Mouse (Mus musculus): ENCODE data around the gene Cdca3. TPM values are rescaled to one million over a fixed set of nuclear protein-coding genes. Genes with fewer than 3 reads are reported as not detected.

The Cdca3 gene
- polyA plus RNA-seq, 1 experiment from 2014 or later = 16.9 TPM

GRCm38 (mm10) chr6:124865766-124866362 is 36.5 kb downstream of the Cdca3 start:
- Histone ChIP-seq H3K4me2 (ENCODE audit: low read depth, low read length) (no peak overlapping the region), H3K4me3 (ENCODE audit: low read depth, low read length) (no peak overlapping the region), H3K27me3 (ENCODE audit: control insufficient read depth, insufficient read depth, low read length) (no peaks in the 10 kb centered on the region), H3K9me3 (ENCODE audit: control insufficient read depth, low read length) (no peaks in the 10 kb centered on the region), H3K9ac (replicated peaks; ENCODE audit: low read depth, low read length) (0 out of 2 replicates have a peak overlapping the region, but pooled peaks have one; percentile 21), H3K36me3 (ENCODE audit: control insufficient read depth, insufficient read depth, low read length) (no peaks in the 10 kb centered on the region), H3K4me1 (ENCODE audit: control insufficient read depth, insufficient read depth, low read length) (peaks cover 35% of the 10 kb centered on the region), H3K27ac (ENCODE audit: low read depth, low read length) (no peak overlapping the region)
- no peak for ATAC-seq (ENCODE audit: low read depth)
- 44% methylated on average over 18 of the region's 18 CpGs for WGBS

- H3K27ac ChIP-seq (ENCODE audit: low read depth, low read length) = no peak overlapping the region
- H3K9ac ChIP-seq (replicated peaks; ENCODE audit: low read depth, low read length) = no peak overlapping the region
- ATAC-seq (ENCODE audit: low read depth) = no peak
- peaks cover 28% of the 10 kb centered on the region for H3K4me1 ChIP-seq (ENCODE audit: control insufficient read depth, insufficient read depth, low read length)
- no peaks in the 10 kb centered on the region for H3K27me3 ChIP-seq (ENCODE audit: control insufficient read depth, insufficient read depth, low read length)
- no peaks in the 10 kb centered on the region for H3K9me3 ChIP-seq (ENCODE audit: control insufficient read depth, low read length)
- no peak overlapping the region for H3K4me2 ChIP-seq (ENCODE audit: low read depth, low read length)
- no peaks in the 10 kb centered on the region for H3K36me3 ChIP-seq (ENCODE audit: control insufficient read depth, insufficient read depth, low read length)
- no peak overlapping the region for H3K4me3 ChIP-seq (ENCODE audit: low read depth, low read length)
- WGBS = 69% methylated on average over 6 of the region's 7 CpGs
Measured at GRCm38 (mm10) chr6:124866560-124866959, 37.2 kb downstream of the Cdca3 start.

DNA sequence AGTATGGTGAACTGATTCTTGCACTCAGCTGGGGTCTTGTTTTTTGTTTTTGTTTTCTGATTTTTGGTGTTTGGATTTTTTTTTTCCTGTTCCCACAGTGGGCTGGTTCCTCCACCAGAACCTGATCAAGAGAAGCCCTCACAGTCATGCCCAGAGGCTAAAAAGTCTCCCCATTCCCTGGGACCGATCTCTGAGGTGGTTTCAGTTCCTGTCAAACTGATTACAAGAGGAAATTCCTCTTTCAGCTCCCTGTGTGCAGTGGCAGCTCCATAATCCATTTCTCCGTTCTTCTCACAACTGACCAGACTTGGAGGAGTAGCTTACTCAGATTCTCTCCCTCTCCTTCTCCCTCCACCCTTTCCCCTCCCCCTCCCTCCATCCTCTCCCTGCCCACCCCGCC is 45.0 kb downstream of the Cdca3 start:
- no peak overlapping the region for H3K4me3 ChIP-seq (ENCODE audit: low read depth, low read length)
- no peak overlapping the region for H3K4me2 ChIP-seq (ENCODE audit: low read depth, low read length)
- no peaks in the 10 kb centered on the region for H3K4me1 ChIP-seq (ENCODE audit: control insufficient read depth, insufficient read depth, low read length)
- 64% methylated on average over 3 of the region's 3 CpGs for WGBS
- no peaks in the 10 kb centered on the region for H3K9me3 ChIP-seq (ENCODE audit: control insufficient read depth, low read length)
- H3K27ac ChIP-seq (ENCODE audit: low read depth, low read length) = no peak overlapping the region
- no peak for ATAC-seq (ENCODE audit: low read depth)
- no peak overlapping the region for H3K9ac ChIP-seq (replicated peaks; ENCODE audit: low read depth, low read length)
- H3K27me3 ChIP-seq (ENCODE audit: control insufficient read depth, insufficient read depth, low read length) = no peaks in the 10 kb centered on the region
- no peaks in the 10 kb centered on the region for H3K36me3 ChIP-seq (ENCODE audit: control insufficient read depth, insufficient read depth, low read length)

- Histone ChIP-seq H3K4me1 (ENCODE audit: control insufficient read depth, insufficient read depth, low read length) (no peaks in the 10 kb centered on the region), H3K36me3 (ENCODE audit: control insufficient read depth, insufficient read depth, low read length) (no peaks in the 10 kb centered on the region), H3K27ac (ENCODE audit: low read depth, low read length) (no peak overlapping the region), H3K9me3 (ENCODE audit: control insufficient read depth, low read length) (no peaks in the 10 kb centered on the region), H3K9ac (replicated peaks; ENCODE audit: low read depth, low read length) (no peak overlapping the region), H3K4me3 (ENCODE audit: low read depth, low read length) (no peak overlapping the region), H3K4me2 (ENCODE audit: low read depth, low read length) (no peak overlapping the region), H3K27me3 (ENCODE audit: control insufficient read depth, insufficient read depth, low read length) (no peaks in the 10 kb centered on the region)
- 74% methylated on average over 6 of the region's 6 CpGs for WGBS
- ATAC-seq (ENCODE audit: low read depth) = no peak
Measured at GRCm38 (mm10) chr6:124879390-124879789, 50.0 kb downstream of the Cdca3 start.

DNA sequence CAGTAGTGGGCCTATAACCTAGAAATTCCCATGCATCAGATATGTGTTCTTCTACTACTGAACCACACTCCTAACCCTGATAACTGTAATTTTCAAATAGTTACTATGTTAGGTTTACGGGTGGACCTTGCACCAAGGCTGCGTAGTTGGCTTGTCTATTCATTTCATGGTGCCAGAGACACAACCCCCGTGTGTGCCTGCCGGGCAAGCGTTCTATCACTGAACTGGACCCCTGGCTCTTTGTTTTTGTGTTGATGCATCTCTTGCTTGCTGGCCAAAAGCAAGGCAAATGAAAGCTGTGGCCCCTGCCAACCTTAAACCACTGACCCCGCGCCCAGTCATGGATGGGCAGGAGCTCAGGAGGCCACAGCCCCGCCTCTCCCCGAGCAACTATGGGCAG is 52.5 kb downstream of the Cdca3 start:
- ATAC-seq (ENCODE audit: low read depth) = no peak
- H3K4me2 ChIP-seq (ENCODE audit: low read depth, low read length) = no peak overlapping the region
- no peaks in the 10 kb centered on the region for H3K4me1 ChIP-seq (ENCODE audit: control insufficient read depth, insufficient read depth, low read length)
- H3K4me3 ChIP-seq (ENCODE audit: low read depth, low read length) = no peak overlapping the region
- H3K27ac ChIP-seq (ENCODE audit: low read depth, low read length) = no peak overlapping the region
- H3K27me3 ChIP-seq (ENCODE audit: control insufficient read depth, insufficient read depth, low read length) = no peaks in the 10 kb centered on the region
- H3K9me3 ChIP-seq (ENCODE audit: control insufficient read depth, low read length) = no peaks in the 10 kb centered on the region
- 93% methylated on average over 9 of the region's 9 CpGs for WGBS
- no peaks in the 10 kb centered on the region for H3K36me3 ChIP-seq (ENCODE audit: control insufficient read depth, insufficient read depth, low read length)
- H3K9ac ChIP-seq (replicated peaks; ENCODE audit: low read depth, low read length) = no peak overlapping the region

Other genes with a start within 250 kb of the Cdca3 start
- 0.16 TPM in 1 of 2 replicates, not detected in the other for gene C1s2, start 193.5 kb upstream of the Cdca3 start, polyA plus RNA-seq (2014; fragmentation: Nextera tagmentation; extraction: Ambion mirVana)
- 40.0 and 44.7 TPM in 2 replicates for gene Lpcat3, start 166.5 kb upstream of the Cdca3 start, polyA plus RNA-seq (2014; fragmentation: Nextera tagmentation; extraction: Ambion mirVana)
- 94.2 and 99.8 TPM in 2 replicates for gene Emg1, start 117.4 kb upstream of the Cdca3 start, polyA plus RNA-seq (2014; fragmentation: Nextera tagmentation; extraction: Ambion mirVana)
- gene Phb2, start 117.2 kb upstream of the Cdca3 start, polyA plus RNA-seq (2014; fragmentation: Nextera tagmentation; extraction: Ambion mirVana) = 242 and 258 TPM in 2 replicates
- 2.6 and 4.4 TPM in 2 replicates for gene Ptpn6, start 90.8 kb upstream of the Cdca3 start, polyA plus RNA-seq (2014; fragmentation: Nextera tagmentation; extraction: Ambion mirVana)
- 634 and 689 TPM in 2 replicates for gene Grcc10, start 88.2 kb upstream of the Cdca3 start, polyA plus RNA-seq (2014; fragmentation: Nextera tagmentation; extraction: Ambion mirVana)
- gene Gm45234, start 73.5 kb upstream of the Cdca3 start, polyA plus RNA-seq (2014; fragmentation: Nextera tagmentation; extraction: Ambion mirVana) = not detected in 2 replicates
- gene Atn1, start 73.0 kb upstream of the Cdca3 start, polyA plus RNA-seq (2014; fragmentation: Nextera tagmentation; extraction: Ambion mirVana) = 21.5 and 27.5 TPM in 2 replicates
- gene Eno2, start 59.9 kb upstream of the Cdca3 start, polyA plus RNA-seq (2014; fragmentation: Nextera tagmentation; extraction: Ambion mirVana) = 154 and 205 TPM in 2 replicates
- gene Lrrc23, start 49.8 kb upstream of the Cdca3 start, polyA plus RNA-seq (2014; fragmentation: Nextera tagmentation; extraction: Ambion mirVana) = 0.67 and 0.92 TPM in 2 replicates
- gene Spsb2, start 20.9 kb upstream of the Cdca3 start, polyA plus RNA-seq (2014; fragmentation: Nextera tagmentation; extraction: Ambion mirVana) = 3.9 and 4.4 TPM in 2 replicates
- 393 and 412 TPM in 2 replicates for gene Tpi1, start 15.3 kb upstream of the Cdca3 start, polyA plus RNA-seq (2014; fragmentation: Nextera tagmentation; extraction: Ambion mirVana)
- gene Usp5, start 63 bp upstream of the Cdca3 start, polyA plus RNA-seq (2014; fragmentation: Nextera tagmentation; extraction: Ambion mirVana) = 162 and 171 TPM in 2 replicates
- gene Gnb3, start 10.7 kb downstream of the Cdca3 start, polyA plus RNA-seq (2014; fragmentation: Nextera tagmentation; extraction: Ambion mirVana) = 0.44 and 0.54 TPM in 2 replicates
- 19.1 and 23.7 TPM in 2 replicates for gene P3h3, start 28.2 kb downstream of the Cdca3 start, polyA plus RNA-seq (2014; fragmentation: Nextera tagmentation; extraction: Ambion mirVana)
- gene Gpr162, start 34.4 kb downstream of the Cdca3 start, polyA plus RNA-seq (2014; fragmentation: Nextera tagmentation; extraction: Ambion mirVana) = 11.2 and 14.2 TPM in 2 replicates
- gene Cd4, start 58.7 kb downstream of the Cdca3 start, polyA plus RNA-seq (2014; fragmentation: Nextera tagmentation; extraction: Ambion mirVana) = 0.12 TPM in 1 of 2 replicates, not detected in the other
- gene Lag3, start 82.2 kb downstream of the Cdca3 start, polyA plus RNA-seq (2014; fragmentation: Nextera tagmentation; extraction: Ambion mirVana) = 2.6 and 3.4 TPM in 2 replicates
- 664 and 670 TPM in 2 replicates for gene Ptms, start 90.6 kb downstream of the Cdca3 start, polyA plus RNA-seq (2014; fragmentation: Nextera tagmentation; extraction: Ambion mirVana)
- gene Mlf2, start 101.8 kb downstream of the Cdca3 start, polyA plus RNA-seq (2014; fragmentation: Nextera tagmentation; extraction: Ambion mirVana) = 560 and 584 TPM in 2 replicates
- 89.5 and 93.8 TPM in 2 replicates for gene Cops7a, start 136.0 kb downstream of the Cdca3 start, polyA plus RNA-seq (2014; fragmentation: Nextera tagmentation; extraction: Ambion mirVana)
- 41.3 and 62.3 TPM in 2 replicates for gene Pianp, start 167.1 kb downstream of the Cdca3 start, polyA plus RNA-seq (2014; fragmentation: Nextera tagmentation; extraction: Ambion mirVana)
- 12.3 and 16.5 TPM in 2 replicates for gene Zfp384, start 179.6 kb downstream of the Cdca3 start, polyA plus RNA-seq (2014; fragmentation: Nextera tagmentation; extraction: Ambion mirVana)
- gene Ing4, start 210.2 kb downstream of the Cdca3 start, polyA plus RNA-seq (2014; fragmentation: Nextera tagmentation; extraction: Ambion mirVana) = 105 and 116 TPM in 2 replicates
- gene Acrbp, start 220.1 kb downstream of the Cdca3 start, polyA plus RNA-seq (2014; fragmentation: Nextera tagmentation; extraction: Ambion mirVana) = 16.8 and 19.8 TPM in 2 replicates
- gene Lpar5, start 238.4 kb downstream of the Cdca3 start, polyA plus RNA-seq (2014; fragmentation: Nextera tagmentation; extraction: Ambion mirVana) = 0.70 and 0.91 TPM in 2 replicates

Measured in neural tube, embryonic 14.5 days (tissue).